Mouse (Mus musculus) embryonic facial prominence, embryonic 11.5 days (tissue): ENCODE data around the gene Cuta. TPM values are rescaled to one million over a fixed set of nuclear protein-coding genes. Genes with fewer than 3 reads are reported as not detected.
A peak's percentile ranks its signal among the peaks of the same experiment; 100 is the strongest.
"Not testable (repeated sequence)": the region's sequence is repeated elsewhere in the genome, so short reads cannot be mapped to it uniquely, and the experiment has no call there.

Experiments used
- ATAC-seq: fragments of 200-750 bp; cut with Nextera tagmentation; replicated peaks from 2 replicates; pipeline ENCODE4 v1.8.0; 2017; ENCODE audit warnings: low read depth; ENCODE audit not compliant: insufficient number of reproducible peaks, low FRiP score, low TSS enrichment
- DNase-seq: peaks from one replicate; pipeline ENCODE4 v3.0.0-alpha.2; 2015; ENCODE audit warnings: low spot score
- H3K27ac ChIP-seq: fragments of 300-500 bp; sonication (generic); replicated peaks from 2 replicates; pipeline ENCODE4 v1.5.1; 2014; ENCODE audit warnings: mild to moderate bottlenecking, low read depth, low read length, control low read depth
- H3K27me3 ChIP-seq: fragments of 300-500 bp; sonication (generic); 2 replicates; pipeline ENCODE4 v1.6.1; 2014; ENCODE audit warnings: mild to moderate bottlenecking, low read length, moderate library complexity, mixed read lengths; ENCODE audit not compliant: control insufficient read depth, insufficient read depth
- H3K36me3 ChIP-seq: fragments of 300-500 bp; sonication (generic); replicated peaks from 2 replicates; pipeline ENCODE4 v1.6.1; 2014; ENCODE audit warnings: low read depth, mild to moderate bottlenecking, low read length, moderate library complexity, mixed read lengths; ENCODE audit not compliant: control insufficient read depth, insufficient read depth
- H3K4me1 ChIP-seq: fragments of 300-500 bp; sonication (generic); 2 replicates; pipeline ENCODE4 v1.6.1; 2014; ENCODE audit warnings: low read length, mixed read lengths; ENCODE audit not compliant: control insufficient read depth, insufficient read depth
- H3K4me2 ChIP-seq: fragments of 300-500 bp; sonication (generic); 2 replicates; pipeline ENCODE4 v1.6.1; 2014; ENCODE audit warnings: low read depth, mild to moderate bottlenecking, control low read depth, low read length, moderate library complexity
- H3K4me3 ChIP-seq: fragments of 300-500 bp; sonication (generic); 2 replicates; pipeline ENCODE4 v1.5.1; 2014; ENCODE audit warnings: low read depth, low read length, control low read depth
- H3K9ac ChIP-seq: fragments of 300-500 bp; sonication (generic); replicated peaks from 2 replicates; pipeline ENCODE4 v1.6.1; 2014; ENCODE audit warnings: mild to moderate bottlenecking, control low read depth, low read length
- H3K9me3 ChIP-seq: fragments of 300-500 bp; sonication (generic); replicated peaks from 2 replicates; pipeline ENCODE4 v1.6.1; 2016; ENCODE audit warnings: mild to moderate bottlenecking, low read length, inconsistent platforms, mixed read lengths; ENCODE audit not compliant: control insufficient read depth
- WGBS: fragments of 180-500 bp; shearing (Covaris S2); extraction: QIAGEN DNeasy Blood & Tissue Kit; methylation state at CpG from one replicate; pipeline ENCODE4 v1.1.7; 2014; 5-methylcytosine and 5-hydroxymethylcytosine counted together
- polyA plus RNA-seq: library from polyadenylated mRNA; unstranded; fragments of >200 nt; fragmentation: Nextera tagmentation; extraction: Ambion mirVana; gene quantifications from 2 replicates; pipeline ENCODE4 v1.2.1, GENCODE M21; 2014

Gene Cuta
- polyA plus RNA-seq = 153 and 163 TPM in 2 replicates

DNA sequence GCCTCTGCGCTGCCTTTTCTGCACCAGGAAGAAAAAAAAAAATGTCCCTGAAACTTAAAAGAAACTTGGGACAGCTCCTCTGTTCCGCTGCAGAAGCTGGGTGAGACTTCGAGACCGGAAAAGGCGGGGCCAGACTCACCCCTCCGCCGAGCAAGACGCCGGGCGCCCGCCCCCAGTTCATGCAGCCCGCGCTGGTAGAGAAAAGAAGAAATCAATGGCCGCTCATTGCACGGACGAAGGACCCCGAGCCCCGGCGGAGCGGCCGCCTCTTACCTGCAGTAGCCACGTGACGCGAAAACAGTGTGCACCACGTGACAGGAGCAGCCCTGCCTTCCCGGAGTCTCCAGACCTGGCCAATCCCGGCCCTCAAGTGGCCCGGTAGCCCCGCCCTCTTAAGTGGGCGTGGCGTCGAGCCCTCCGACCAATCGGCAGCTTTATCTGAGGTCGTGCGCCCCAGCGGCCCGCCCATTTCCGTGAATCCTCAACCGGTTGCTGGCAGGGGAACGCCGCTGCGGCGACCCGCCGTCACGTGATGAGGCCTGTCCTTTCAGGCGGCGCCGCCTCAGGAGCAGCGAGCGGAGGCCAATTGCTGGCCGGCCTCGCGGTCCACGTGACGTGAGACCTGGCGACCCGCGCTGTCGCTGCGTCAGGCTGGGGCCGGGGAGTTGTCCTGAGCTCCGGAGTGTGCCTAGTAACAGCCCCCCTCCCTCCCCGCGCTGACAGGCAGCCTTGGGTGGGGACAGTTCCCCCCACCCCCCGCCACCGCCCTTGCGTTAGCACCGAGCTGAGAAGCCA lies at the start of gene Cuta:
TSS of gene Cuta (minus strand) at position 392 of the 795 bp plus-strand sequence.
- Histone ChIP-seq H3K4me3 (peak within 1 kb of the TSS; percentile 60), H3K36me3 (no peaks in the 10 kb centered on the region), H3K4me2 (peak within 1 kb of the TSS; percentile 96), H3K9ac (peak within 1 kb of the TSS; percentile 75), H3K27ac (peak within 1 kb of the TSS; percentile 77), H3K9me3 (no peaks in the 10 kb centered on the region), H3K4me1 (peaks cover 9% of the 10 kb centered on the region), H3K27me3 (no peaks in the 10 kb centered on the region)
- peak; percentile 100 for DNase-seq
- peak; percentile 86 for ATAC-seq
- WGBS = under 1% methylated on average over 69 of the region's 70 CpGs

DNA sequence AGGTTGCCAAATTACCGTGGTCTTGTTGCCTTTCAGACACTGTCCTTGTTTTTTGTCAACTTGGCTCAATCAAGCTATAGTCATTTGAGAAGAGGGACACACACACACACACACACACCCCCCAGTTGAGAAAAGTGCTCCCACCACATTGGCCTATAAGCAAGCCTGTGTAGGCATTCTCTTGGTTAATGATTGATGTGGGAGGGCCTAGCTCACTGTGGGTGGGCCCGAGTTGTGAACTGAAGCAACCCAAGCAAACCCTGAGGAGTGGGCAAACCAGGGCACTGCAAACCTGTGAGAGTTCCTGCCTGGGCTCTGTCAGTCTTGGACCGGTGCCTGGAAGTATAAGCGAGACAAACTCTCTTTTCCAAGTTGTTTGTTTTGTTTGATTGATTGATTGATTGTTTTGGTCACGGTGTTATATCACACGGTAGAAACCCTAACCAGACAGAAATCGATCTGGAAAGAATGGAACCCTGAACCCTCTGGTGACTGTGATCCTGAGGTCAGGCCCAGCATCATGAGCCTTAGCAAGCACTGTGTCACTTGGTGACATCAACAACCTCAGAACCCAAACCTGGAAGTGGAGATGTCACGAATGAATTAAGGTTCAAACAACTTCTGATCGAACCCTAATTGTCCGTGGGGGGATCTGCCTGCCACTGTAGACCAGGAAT lies 46.3 kb upstream of the Cuta start:
- Histone ChIP-seq H3K9me3 (no peaks in the 10 kb centered on the region), H3K9ac (no peak overlapping the region), H3K27me3 (no peaks in the 10 kb centered on the region), H3K4me1 (no peaks in the 10 kb centered on the region), H3K27ac (no peak overlapping the region), H3K36me3 (no peaks in the 10 kb centered on the region), H3K4me3 (no peak overlapping the region), H3K4me2 (no peak overlapping the region)
- DNase-seq (no peak), ATAC-seq (no peak)
- 86% methylated on average over 10 of the region's 10 CpGs for WGBS

DNA sequence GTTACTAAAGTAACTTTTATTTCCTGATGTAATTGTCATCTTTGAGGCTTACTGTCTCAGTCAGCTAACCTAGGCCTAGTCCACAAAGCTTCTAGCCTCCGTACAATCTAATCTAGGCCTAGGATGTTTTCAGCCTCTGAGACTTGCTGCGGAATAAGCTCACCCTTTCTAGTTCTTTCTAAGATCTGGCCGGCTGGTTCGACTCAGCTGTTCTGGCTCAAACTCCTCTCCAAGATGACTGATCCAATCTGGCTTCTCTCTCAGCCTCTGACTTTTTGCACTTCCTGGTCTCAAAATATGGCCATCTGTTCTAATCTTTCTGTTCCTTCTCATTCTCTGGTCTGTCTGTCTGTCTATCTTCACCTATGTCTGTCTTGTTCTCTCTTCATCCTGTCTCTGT lies 44.0 kb upstream of the Cuta start:
- no peaks in the 10 kb centered on the region; the same call in 1 of the 2 replicates for H3K36me3 ChIP-seq
- H3K9ac ChIP-seq = no peak overlapping the region
- DNase-seq (no peak), ATAC-seq (no peak)
- no peak overlapping the region for H3K27ac ChIP-seq
- no peaks in the 10 kb centered on the region for H3K9me3 ChIP-seq
- H3K4me2 ChIP-seq = no peak overlapping the region
- WGBS = 93% methylated on average over 4 of the region's 4 CpGs
- no peaks in the 10 kb centered on the region for H3K4me1 ChIP-seq
- no peak overlapping the region for H3K4me3 ChIP-seq
- no peaks in the 10 kb centered on the region for H3K27me3 ChIP-seq

DNA sequence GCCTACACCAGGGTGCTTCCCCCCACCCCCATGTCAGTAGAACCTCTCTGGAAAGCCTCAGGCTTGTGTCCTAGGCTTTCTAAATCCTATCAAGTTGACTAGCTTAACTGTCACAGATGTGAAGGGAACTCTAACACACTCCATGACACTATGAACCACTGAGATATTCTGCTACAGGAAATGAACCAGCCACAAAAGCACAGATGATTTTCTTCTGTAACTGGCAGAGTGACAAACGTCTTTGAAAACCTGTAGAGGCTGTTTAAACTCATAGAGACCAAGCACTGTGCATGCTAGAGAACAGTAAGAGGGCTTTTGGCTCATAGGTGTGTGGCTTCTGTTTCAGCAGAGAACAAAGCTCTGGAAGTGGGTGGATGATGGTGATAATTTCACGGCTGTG lies 41.7 kb upstream of the Cuta start:
- WGBS = 70% methylated on average over 2 of the region's 2 CpGs
- Histone ChIP-seq H3K27me3 (no peaks in the 10 kb centered on the region), H3K4me1 (no peaks in the 10 kb centered on the region), H3K9ac (no peak overlapping the region), H3K27ac (no peak overlapping the region), H3K4me2 (no peak overlapping the region), H3K4me3 (no peak overlapping the region), H3K36me3 (peaks cover 9% of the 10 kb centered on the region), H3K9me3 (no peaks in the 10 kb centered on the region)
- ATAC-seq = no peak
- DNase-seq = no peak

DNA sequence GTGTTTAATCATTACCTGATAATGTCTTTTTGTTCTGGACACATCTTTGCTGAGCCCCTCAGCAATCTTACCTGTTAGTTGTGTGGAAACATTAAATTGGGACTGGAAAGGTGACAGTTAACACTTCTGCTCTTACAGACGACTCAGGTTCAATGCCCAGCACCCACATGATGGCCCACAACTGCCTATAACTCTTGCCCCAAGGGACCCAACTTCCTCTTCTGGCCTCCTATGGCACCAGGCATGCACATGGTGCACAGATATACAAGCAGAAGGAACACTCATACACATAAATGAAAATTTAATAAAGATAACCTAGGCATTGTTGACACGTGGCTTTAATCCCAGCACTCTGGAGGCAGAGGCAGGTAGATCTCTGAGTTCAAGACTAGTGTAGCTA lies 40.1 kb upstream of the Cuta start:
- Histone ChIP-seq H3K4me3 (no peak overlapping the region), H3K9me3 (no peaks in the 10 kb centered on the region), H3K9ac (no peak overlapping the region), H3K27ac (no peak overlapping the region), H3K36me3 (peaks cover 12% of the 10 kb centered on the region), H3K27me3 (no peaks in the 10 kb centered on the region), H3K4me2 (no peak overlapping the region), H3K4me1 (no peaks in the 10 kb centered on the region)
- ATAC-seq = no peak
- 87% methylated on average over 2 of the region's 2 CpGs for WGBS
- DNase-seq = no peak

DNA sequence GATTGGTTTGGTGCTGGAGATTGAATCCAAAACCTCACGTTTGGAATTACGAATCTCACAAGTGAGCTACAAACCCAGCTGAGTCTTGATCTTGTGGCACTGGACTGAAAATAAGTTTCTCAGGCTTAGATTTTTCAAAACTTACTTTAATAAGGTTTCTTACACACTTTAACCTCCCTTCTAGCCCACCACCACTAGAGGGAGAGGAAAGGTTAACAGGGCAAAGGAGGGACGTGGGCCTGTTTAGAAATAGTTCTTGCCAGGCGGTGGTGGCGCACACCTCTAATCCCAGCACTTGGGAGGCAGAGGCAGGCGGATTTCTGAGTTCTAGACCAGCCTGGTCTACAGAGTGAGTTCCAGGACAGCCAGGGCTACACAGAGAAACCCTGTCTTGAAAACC lies 38.0 kb upstream of the Cuta start:
- H3K36me3 ChIP-seq = peaks cover 12% of the 10 kb centered on the region
- H3K27ac ChIP-seq, H3K4me3 ChIP-seq, H3K27me3 ChIP-seq, DNase-seq, H3K4me2 ChIP-seq, H3K9ac ChIP-seq, H3K9me3 ChIP-seq, ATAC-seq, H3K4me1 ChIP-seq: not testable (repeated sequence)
- WGBS = 93% methylated on average over 6 of the region's 6 CpGs

DNA sequence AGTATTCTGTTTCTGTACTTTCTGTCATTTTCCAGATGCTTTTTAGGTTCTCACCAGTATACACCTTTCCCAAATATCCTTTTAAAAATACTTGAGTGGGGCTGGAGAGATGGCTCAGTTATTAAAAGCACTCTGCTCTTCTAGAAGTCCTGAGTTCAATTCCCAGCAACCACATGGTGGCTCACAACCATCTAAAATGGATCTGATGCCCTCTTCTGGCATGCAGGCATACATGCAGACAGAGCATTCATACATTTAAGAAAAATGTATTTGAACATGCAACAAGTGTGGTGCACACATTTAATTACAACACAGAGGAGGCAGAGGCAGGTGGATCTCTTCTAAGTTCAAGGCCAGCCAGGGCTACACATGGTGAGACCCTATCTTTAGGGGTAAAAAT lies 36.0 kb upstream of the Cuta start:
- Histone ChIP-seq H3K27me3 (no peaks in the 10 kb centered on the region), H3K4me2 (no peak overlapping the region), H3K4me3 (no peak overlapping the region), H3K36me3 (peaks cover 12% of the 10 kb centered on the region), H3K27ac (no peak overlapping the region), H3K4me1 (peaks cover 10% of the 10 kb centered on the region; the same call in 1 of the 2 replicates), H3K9ac (no peak overlapping the region), H3K9me3 (no peaks in the 10 kb centered on the region)
- ATAC-seq (no peak), DNase-seq (no peak)

DNA sequence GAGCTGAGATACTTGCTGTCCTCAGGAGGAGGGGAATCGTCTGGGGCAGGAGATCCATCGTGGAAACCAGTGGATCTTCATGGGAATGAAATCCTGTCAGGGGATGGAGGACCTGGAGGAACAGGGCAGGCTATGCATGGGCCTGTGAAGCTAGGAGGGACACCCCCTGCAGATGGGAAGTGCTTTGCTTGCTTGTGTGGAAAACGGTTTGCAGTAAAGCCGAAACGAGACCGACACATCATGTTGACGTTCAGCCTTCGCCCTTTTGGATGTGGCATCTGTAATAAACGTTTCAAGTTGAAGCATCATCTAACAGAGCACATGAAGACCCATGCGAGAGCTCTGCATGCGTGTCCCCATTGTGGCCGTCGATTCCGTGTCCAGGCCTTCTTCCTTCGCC lies 35.2 kb upstream of the Cuta start:
- H3K27ac ChIP-seq = no peak overlapping the region
- H3K9ac ChIP-seq = no peak overlapping the region
- H3K4me1 ChIP-seq = peaks cover 10% of the 10 kb centered on the region; the same call in 1 of the 2 replicates
- H3K27me3 ChIP-seq = no peaks in the 10 kb centered on the region
- no peak overlapping the region for H3K4me3 ChIP-seq
- H3K9me3 ChIP-seq = no peaks in the 10 kb centered on the region
- 90% methylated on average over 15 of the region's 15 CpGs for WGBS
- DNase-seq = no peak
- ATAC-seq = no peak
- H3K4me2 ChIP-seq = no peak overlapping the region; the same call in 1 of the 2 replicates
- peaks cover 12% of the 10 kb centered on the region for H3K36me3 ChIP-seq
